13 mouse cellular contexts compared by ENCODE assay signal in the genomic region with DNA sequence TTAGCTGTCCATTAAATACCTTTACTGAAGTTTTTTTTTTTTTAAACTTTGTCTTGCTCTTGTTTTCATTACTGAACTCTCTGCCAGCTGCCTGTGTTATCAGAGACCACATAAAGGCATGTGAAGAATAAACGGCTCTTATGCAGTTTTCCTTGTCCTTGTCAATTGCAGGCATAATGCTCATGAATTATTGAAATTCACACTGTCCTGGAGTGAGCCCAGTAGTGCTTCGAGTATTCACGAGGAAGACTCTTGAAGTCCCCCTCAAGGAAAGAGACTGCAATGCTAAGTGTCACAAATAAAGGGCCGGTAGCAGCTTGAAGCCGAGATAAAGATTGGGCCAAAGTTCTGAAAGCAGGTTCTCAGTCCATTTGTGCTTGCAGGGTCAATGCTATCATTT.
"Had no signal": no experiment of that assay in that cellular context is flagged by ENCODE, and none has a peak within 500 bp of the region (broad histone marks: within the 10 kb centered on the region; RNA-seq: fewer than 3 reads in every experiment).

No protein-coding gene starts in this region.

- H3K4me2 ChIP-seq: limb, embryonic 12.5 days; limb, embryonic 15.5 days; liver, embryonic 11.5 days had no signal

- ATAC-seq: intestine, embryonic 16.5 days; liver, postnatal 0 days had no signal

- H3K9ac ChIP-seq: limb, embryonic 12.5 days; limb, embryonic 15.5 days; liver, embryonic 14.5 days; liver, postnatal 0 days had no signal

- DNase-seq: kidney, adult 18-20 months; kidney, adult 9 months; kidney, postnatal 14 days; kidney, postnatal 4 days; left cerebral cortex, postnatal 4 days; liver, postnatal 0 days; thymus, adult 18-20 months; thymus, postnatal 36 days had no signal

- H3K27ac ChIP-seq: limb, embryonic 12.5 days; limb, embryonic 15.5 days; liver, embryonic 14.5 days had no signal

- H3K4me1 ChIP-seq: limb, embryonic 15.5 days had no signal

- H3K36me3 ChIP-seq: limb, embryonic 12.5 days; limb, embryonic 15.5 days had no signal

- H3K27me3 ChIP-seq: limb, embryonic 12.5 days; limb, embryonic 15.5 days had no signal

- H3K4me3 ChIP-seq: limb, embryonic 12.5 days; limb, embryonic 15.5 days had no signal

- H3K9me3 ChIP-seq: limb, embryonic 12.5 days; limb, embryonic 15.5 days had no signal
